Mouse (Mus musculus) liver, postnatal 0 days (tissue): ENCODE data around the gene D5Ertd579e. TPM values are rescaled to one million over a fixed set of nuclear protein-coding genes. Genes with fewer than 3 reads are reported as not detected.

ENCODE experiments used
- ATAC-seq: fragments of 200-750 bp; cut with Nextera tagmentation; 2 replicates; pipeline ENCODE4 v1.8.0; 2017; ENCODE audit warnings: mild to moderate bottlenecking, moderate library complexity
- DNase-seq: peaks from one replicate; pipeline ENCODE4 v3.0.0-alpha.2; 2016
- H3K27ac ChIP-seq: fragments of 300-500 bp; sonication (generic); 2 replicates; pipeline ENCODE4 v1.5.1; 2014; ENCODE audit warnings: antibody characterized with exemption, moderate library complexity, mild to moderate bottlenecking, low read depth
- H3K27me3 ChIP-seq: fragments of 300-500 bp; sonication (generic); 2 replicates; pipeline ENCODE4 v1.6.1; 2014; ENCODE audit warnings: low read length, control low read depth, mixed read lengths; ENCODE audit not compliant: insufficient read depth
- H3K36me3 ChIP-seq: fragments of 300-500 bp; sonication (generic); replicated peaks from 2 replicates; pipeline ENCODE4 v1.6.1; 2014; ENCODE audit warnings: mild to moderate bottlenecking, control low read depth, low read length, moderate library complexity, mixed read lengths; ENCODE audit not compliant: insufficient read depth
- H3K4me1 ChIP-seq: fragments of 300-500 bp; sonication (generic); 2 replicates; pipeline ENCODE4 v1.6.1; 2014; ENCODE audit warnings: antibody characterized with exemption, mild to moderate bottlenecking, control low read depth; ENCODE audit not compliant: insufficient read depth
- H3K4me2 ChIP-seq: fragments of 300-500 bp; sonication (generic); 2 replicates; pipeline ENCODE4 v1.6.1; 2014; ENCODE audit warnings: low read depth, mild to moderate bottlenecking, low read length, moderate library complexity, mixed read lengths
- H3K4me3 ChIP-seq: fragments of 300-500 bp; sonication (generic); 2 replicates; pipeline ENCODE4 v1.5.1; 2014; ENCODE audit warnings: low read depth, low read length
- H3K9ac ChIP-seq: fragments of 300-500 bp; sonication (generic); replicated peaks from 2 replicates; pipeline ENCODE4 v1.6.1; 2014; ENCODE audit warnings: mild to moderate bottlenecking, moderate library complexity
- H3K9me3 ChIP-seq: fragments of 300-500 bp; sonication (generic); 2 replicates; pipeline ENCODE4 v1.6.1; 2016; ENCODE audit warnings: mild to moderate bottlenecking, control low read depth, low read length, mixed read lengths
- CTCF ChIP-seq: sonication (generic); IDR thresholded peaks from 2 replicates; pipeline ENCODE4 v1.5.1; 2016; ENCODE audit warnings: antibody characterized with exemption, low read depth
- EP300 ChIP-seq: IDR thresholded peaks from 2 replicates; pipeline ENCODE4 v1.6.1; 2016; ENCODE audit warnings: antibody characterized with exemption, low read depth, mild to moderate bottlenecking
- WGBS: fragments of 180-500 bp; shearing (Covaris S2); extraction: QIAGEN DNeasy Blood & Tissue Kit; methylation state at CpG from one replicate; pipeline ENCODE4 v1.1.7; 2014; ENCODE audit not compliant: insufficient replicate concordance; 5-methylcytosine and 5-hydroxymethylcytosine counted together
- polyA plus RNA-seq: library from polyadenylated mRNA; unstranded; fragments of >200 nt; fragmentation: Nextera tagmentation; extraction: Ambion mirVana; gene quantifications from 2 replicates; pipeline ENCODE4 v1.2.1, GENCODE M21; 2015

Gene D5Ertd579e
- polyA plus RNA-seq, 1 experiment from 2014 or later, result 18.5 TPM

DNA sequence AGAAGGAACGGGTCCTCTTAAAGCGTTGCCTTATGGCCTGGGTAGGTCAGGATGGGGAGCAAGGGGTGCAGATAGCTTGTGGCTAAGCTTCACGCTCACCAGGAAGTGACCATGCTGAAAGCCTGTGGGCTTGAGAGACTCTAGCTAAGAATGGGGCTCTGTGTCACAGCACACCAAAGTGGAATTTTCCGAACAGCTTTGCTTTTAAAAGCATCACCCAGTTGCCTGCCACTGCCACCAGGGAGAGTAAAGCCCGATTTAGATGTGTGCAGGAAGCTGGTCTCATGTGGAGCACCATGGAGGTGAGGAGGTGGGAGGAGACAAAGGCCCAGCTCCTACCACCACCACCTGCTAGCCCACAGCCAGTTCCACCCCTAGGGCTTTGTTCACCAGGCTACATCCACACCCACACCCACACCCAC lies 105.3 kb downstream of the D5Ertd579e start:
- 36% methylated on average over 5 of the region's 5 CpGs for WGBS
- Histone ChIP-seq H3K4me1 (no peaks in the 10 kb centered on the region), H3K27me3 (no peaks in the 10 kb centered on the region), H3K4me2 (no peak overlapping the region), H3K9ac (no peak overlapping the region), H3K27ac (no peak overlapping the region), H3K36me3 (no peaks in the 10 kb centered on the region), H3K4me3 (no peak overlapping the region), H3K9me3 (no peaks in the 10 kb centered on the region)
- no peak for DNase-seq
- no peak for ATAC-seq
- TF ChIP-seq CTCF (no peak), EP300 (no peak)

GRCm38 (mm10) chr5:36584299-36584698 lies 111.5 kb downstream of the D5Ertd579e start:
- Histone ChIP-seq H3K4me1 (peaks cover 16% of the 10 kb centered on the region), H3K27me3 (no peaks in the 10 kb centered on the region), H3K27ac (no peak overlapping the region), H3K4me3 (no peak overlapping the region), H3K4me2 (no peak overlapping the region), H3K36me3 (no peaks in the 10 kb centered on the region), H3K9me3 (no peaks in the 10 kb centered on the region), H3K9ac (no peak overlapping the region)
- WGBS, result 71% methylated on average over 6 of the region's 6 CpGs
- ATAC-seq, result no peak
- no peak for DNase-seq
- TF ChIP-seq EP300, result no peak
- peak; percentile 67 for TF ChIP-seq CTCF

GRCm38 (mm10) chr5:36581924-36582642 lies 113.7 kb downstream of the D5Ertd579e start:
- peak; percentile 98 for ATAC-seq
- Histone ChIP-seq H3K4me3 (peak overlapping the region; percentile 74), H3K27ac (peak overlapping the region; percentile 92), H3K27me3 (no peaks in the 10 kb centered on the region), H3K9me3 (no peaks in the 10 kb centered on the region), H3K9ac (peak overlapping the region; percentile 85), H3K36me3 (no peaks in the 10 kb centered on the region), H3K4me1 (peaks cover 18% of the 10 kb centered on the region), H3K4me2 (peak overlapping the region; percentile 100)
- DNase-seq, result peak; percentile 100
- TF ChIP-seq CTCF, result peak; percentile 30
- TF ChIP-seq EP300, result no peak; the same call in 1 of the 2 replicates
- 1% methylated on average over 54 of the region's 54 CpGs for WGBS

DNA sequence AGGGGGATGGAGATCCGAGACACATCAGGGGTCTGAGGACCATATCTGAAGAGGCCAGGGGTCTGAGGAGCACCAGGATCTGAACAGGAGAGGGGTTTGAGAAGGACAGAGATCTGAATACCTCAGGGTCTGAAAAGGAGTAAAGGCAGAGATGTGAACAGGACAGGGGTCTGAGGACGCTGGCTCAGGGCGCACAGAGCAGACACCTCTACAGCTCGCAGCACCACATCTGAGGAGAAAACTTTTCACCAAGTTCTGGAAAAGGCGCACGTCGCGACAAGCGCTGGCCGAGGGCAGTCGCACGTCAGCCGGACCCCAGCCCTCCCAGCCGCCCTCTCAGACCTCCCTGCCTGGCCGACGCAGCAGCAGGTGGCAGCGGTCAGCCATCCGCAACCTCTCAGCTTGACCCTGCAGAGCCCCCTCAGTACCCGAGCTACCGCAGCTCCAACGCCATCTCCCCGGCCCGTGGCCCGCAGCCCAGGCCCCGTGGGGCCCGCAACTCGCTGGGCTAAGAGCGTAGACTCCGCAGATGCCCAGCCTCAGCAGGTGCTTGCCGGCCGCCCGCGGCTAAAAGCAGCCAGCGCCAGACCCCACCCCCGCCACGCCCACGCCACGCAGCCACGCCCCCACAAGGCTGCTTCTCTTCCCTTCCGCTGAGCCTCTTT lies 114.4 kb downstream of the D5Ertd579e start:
- WGBS, result 4% methylated on average over 35 of the region's 40 CpGs
- DNase-seq, result no peak
- no peaks in the 10 kb centered on the region for H3K27me3 ChIP-seq
- H3K27ac ChIP-seq, result peak overlapping the region; percentile 74
- ATAC-seq, result peak; percentile 1
- H3K9me3 ChIP-seq, result no peaks in the 10 kb centered on the region
- H3K4me1 ChIP-seq, result peaks cover 18% of the 10 kb centered on the region
- H3K36me3 ChIP-seq, result 0 out of 2 replicates have a peak, but pooled peaks cover 2% of the 10 kb centered on the region
- peak overlapping the region; percentile 74 for H3K4me3 ChIP-seq
- H3K4me2 ChIP-seq, result peak overlapping the region; percentile 100
- TF ChIP-seq EP300 (no peak; the same call in 1 of the 2 replicates), CTCF (no peak)
- peak overlapping the region; percentile 88 for H3K9ac ChIP-seq

DNA sequence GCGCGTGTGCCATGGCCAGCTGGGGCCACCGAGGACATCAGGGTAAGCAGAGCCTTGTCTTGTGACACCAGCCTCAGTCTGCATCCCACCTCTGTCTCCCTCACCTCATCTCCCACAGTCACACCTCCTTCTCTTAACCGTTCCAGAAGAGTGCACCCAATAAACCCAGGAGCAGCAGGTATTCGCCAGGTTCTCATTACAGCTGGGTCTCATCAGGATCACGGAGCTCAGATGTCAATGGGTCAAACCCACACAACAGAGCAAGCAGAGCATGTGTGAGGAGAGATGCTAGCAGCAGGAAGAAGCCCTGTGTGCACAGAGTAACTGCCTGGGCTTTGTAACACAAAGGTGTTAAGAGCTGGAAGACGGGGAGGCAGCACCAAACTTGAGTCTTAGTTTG lies 115.9 kb downstream of the D5Ertd579e start:
- Histone ChIP-seq H3K9ac (no peak overlapping the region), H3K9me3 (no peaks in the 10 kb centered on the region), H3K4me2 (0 out of 2 replicates have a peak overlapping the region, but pooled peaks have one; percentile 100), H3K36me3 (0 out of 2 replicates have a peak, but pooled peaks cover 2% of the 10 kb centered on the region), H3K27me3 (no peaks in the 10 kb centered on the region), H3K4me1 (peaks cover 27% of the 10 kb centered on the region), H3K27ac (no peak overlapping the region), H3K4me3 (no peak overlapping the region)
- ATAC-seq, result no peak
- DNase-seq, result no peak
- TF ChIP-seq CTCF (no peak), EP300 (no peak)
- WGBS, result 82% methylated on average over 7 of the region's 7 CpGs

DNA sequence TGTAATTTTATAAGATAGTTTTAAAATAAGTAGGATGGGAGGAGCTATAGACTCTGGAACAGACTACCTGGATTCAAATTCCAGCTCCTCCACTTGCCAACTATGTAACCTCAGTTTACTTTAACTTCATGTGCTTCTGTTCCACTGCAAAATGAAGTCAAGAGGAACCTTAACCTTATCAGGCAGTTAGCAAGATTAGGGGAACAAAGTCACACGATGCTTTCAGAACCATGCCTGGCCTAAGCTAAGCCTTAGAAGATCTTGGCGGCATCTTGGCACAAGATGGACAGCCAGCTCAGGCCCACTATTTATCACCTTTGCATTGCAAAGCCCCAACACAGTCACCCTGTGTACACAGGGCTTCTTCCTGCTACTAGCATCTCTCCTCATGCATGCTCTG lies 116.8 kb downstream of the D5Ertd579e start:
- no peak overlapping the region for H3K27ac ChIP-seq
- 0 out of 2 replicates have a peak, but pooled peaks cover 2% of the 10 kb centered on the region for H3K36me3 ChIP-seq
- ATAC-seq, result no peak
- peaks cover 36% of the 10 kb centered on the region for H3K4me1 ChIP-seq
- H3K4me2 ChIP-seq, result no peak overlapping the region
- no peak for DNase-seq
- H3K9me3 ChIP-seq, result no peaks in the 10 kb centered on the region
- H3K27me3 ChIP-seq, result no peaks in the 10 kb centered on the region
- no peak overlapping the region for H3K9ac ChIP-seq
- H3K4me3 ChIP-seq, result no peak overlapping the region
- WGBS, result 56% methylated on average over 2 of the region's 2 CpGs
- TF ChIP-seq CTCF, result no peak
- no peak for TF ChIP-seq EP300
